Mouse (Mus musculus) thymus, adult 2 months (tissue): ENCODE data around the gene Olfr229.

Experiments used
- CTCF ChIP-seq: fragments of 200-500 bp; IDR thresholded peaks from 2 replicates; pipeline ENCODE4 v1.5.1; 2012; ENCODE audit warnings: mild to moderate bottlenecking, control low read depth, low read length, moderate library complexity, borderline replicate concordance; ENCODE audit not compliant: control insufficient read depth, poor library complexity, insufficient read depth; ENCODE audit errors: extremely low read depth
- POLR2A ChIP-seq: fragments of 200-500 bp; IDR thresholded peaks from 2 replicates; pipeline ENCODE4 v1.6.1; 2012; ENCODE audit warnings: mild to moderate bottlenecking, low read length, control low read depth, moderate library complexity; ENCODE audit not compliant: control insufficient read depth, poor library complexity, insufficient read depth; ENCODE audit errors: extremely low read depth

GRCm38 (mm10) chr9:39937201-39937600 lies 30.1 kb downstream of the Olfr229 start, which contains the start of gene Olfr974:
- TF ChIP-seq CTCF (no peak), POLR2A (no peak)
